Mouse (Mus musculus) midbrain, embryonic 12.5 days (tissue): ENCODE measurements at regions not wholly inside any gene's neighbourhood (a gene's known extent, or its start where the extent isn't known, plus 50 kb on each side); places are given as distances from the start of the nearest gene placed in this dataset.
"Not testable (repeated sequence)": the region's sequence is repeated elsewhere in the genome, so short reads cannot be mapped to it uniquely, and the experiment has no call there.

Experiments used
- ATAC-seq: fragments of 200-750 bp; cut with Nextera tagmentation; 2 replicates; pipeline ENCODE4 v1.8.0; 2017; ENCODE audit warnings: low read depth, moderate TSS enrichment, moderate library complexity; ENCODE audit not compliant: low FRiP score
- H3K27ac ChIP-seq: fragments of 300-500 bp; sonication (generic); replicated peaks from 2 replicates; pipeline ENCODE4 v1.5.1; 2016; ENCODE audit warnings: mild to moderate bottlenecking
- H3K27me3 ChIP-seq: fragments of 300-500 bp; sonication (generic); 2 replicates; pipeline ENCODE4 v1.6.1; 2016; ENCODE audit warnings: mild to moderate bottlenecking
- H3K36me3 ChIP-seq: fragments of 300-500 bp; sonication (generic); 2 replicates; pipeline ENCODE4 v1.6.1; 2016
- H3K4me1 ChIP-seq: fragments of 300-500 bp; sonication (generic); 2 replicates; pipeline ENCODE4 v1.6.1; 2016
- H3K4me2 ChIP-seq: fragments of 300-500 bp; sonication (generic); replicated peaks from 2 replicates; pipeline ENCODE4 v1.6.1; 2016; ENCODE audit warnings: mild to moderate bottlenecking, moderate library complexity
- H3K4me3 ChIP-seq: fragments of 300-500 bp; sonication (generic); 2 replicates; pipeline ENCODE4 v1.5.1; 2016; ENCODE audit warnings: mild to moderate bottlenecking
- H3K9ac ChIP-seq: fragments of 300-500 bp; sonication (generic); replicated peaks from 2 replicates; pipeline ENCODE4 v1.6.1; 2016; ENCODE audit warnings: mild to moderate bottlenecking, moderate library complexity
- H3K9me3 ChIP-seq: fragments of 300-500 bp; sonication (generic); 2 replicates; pipeline ENCODE4 v1.6.1; 2016; ENCODE audit warnings: mild to moderate bottlenecking
- WGBS: fragments of 180-500 bp; shearing (Covaris S2); methylation state at CpG from one replicate; pipeline ENCODE4 v1.1.7; 2016; 5-methylcytosine and 5-hydroxymethylcytosine counted together

DNA sequence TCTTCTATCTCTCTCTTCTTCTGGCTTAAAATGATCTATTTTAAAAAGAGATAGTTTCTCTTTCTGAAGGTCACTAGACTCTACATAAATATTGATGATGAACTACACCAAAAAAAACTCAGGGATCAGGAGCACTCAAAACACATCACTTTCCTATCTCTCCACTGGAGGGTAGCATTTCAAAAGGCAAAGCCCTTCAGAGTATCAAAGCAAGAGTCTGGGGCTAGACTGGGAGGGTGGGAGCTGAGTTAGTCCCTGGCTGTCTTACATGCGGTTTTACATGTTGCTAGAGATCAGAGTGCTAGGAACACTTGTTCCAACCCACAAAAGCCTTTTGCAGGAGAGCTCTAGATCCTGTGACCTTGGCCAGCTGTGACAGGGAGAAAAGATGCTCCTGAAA, 423.2 kb downstream of the Dad1 start:
- H3K4me3 ChIP-seq, result no peak overlapping the region
- no peak for ATAC-seq
- 36% methylated on average over 1 of the region's 1 CpGs for WGBS
- no peaks in the 10 kb centered on the region for H3K27me3 ChIP-seq
- H3K9me3 ChIP-seq, result no peaks in the 10 kb centered on the region
- no peak overlapping the region for H3K27ac ChIP-seq
- H3K4me2 ChIP-seq, result no peak overlapping the region
- no peaks in the 10 kb centered on the region for H3K4me1 ChIP-seq
- H3K36me3 ChIP-seq, result no peaks in the 10 kb centered on the region
- H3K9ac ChIP-seq, result no peak overlapping the region

- Histone ChIP-seq H3K4me1 (no peaks in the 10 kb centered on the region), H3K36me3 (no peaks in the 10 kb centered on the region), H3K9me3 (no peaks in the 10 kb centered on the region), H3K4me3 (no peak overlapping the region), H3K27ac (no peak overlapping the region), H3K27me3 (no peaks in the 10 kb centered on the region), H3K9ac (no peak overlapping the region), H3K4me2 (no peak overlapping the region)
- WGBS, result 88% methylated on average over 4 of the region's 4 CpGs
- ATAC-seq, result no peak
Measured at GRCm38 (mm10) chr14:53826782-53827181, 427.1 kb downstream of the Dad1 start.

GRCm38 (mm10) chr14:53806231-53806630, 447.7 kb downstream of the Dad1 start:
- Histone ChIP-seq H3K4me3 (no peak overlapping the region), H3K4me1 (no peaks in the 10 kb centered on the region), H3K9me3 (no peaks in the 10 kb centered on the region), H3K36me3 (no peaks in the 10 kb centered on the region), H3K9ac (no peak overlapping the region), H3K27ac (no peak overlapping the region), H3K27me3 (peaks cover 2% of the 10 kb centered on the region; the same call in 1 of the 2 replicates), H3K4me2 (no peak overlapping the region)
- 0 out of 2 replicates have a peak, but pooled peaks have one; percentile 30 for ATAC-seq
- 9% methylated on average over 3 of the region's 3 CpGs for WGBS

DNA sequence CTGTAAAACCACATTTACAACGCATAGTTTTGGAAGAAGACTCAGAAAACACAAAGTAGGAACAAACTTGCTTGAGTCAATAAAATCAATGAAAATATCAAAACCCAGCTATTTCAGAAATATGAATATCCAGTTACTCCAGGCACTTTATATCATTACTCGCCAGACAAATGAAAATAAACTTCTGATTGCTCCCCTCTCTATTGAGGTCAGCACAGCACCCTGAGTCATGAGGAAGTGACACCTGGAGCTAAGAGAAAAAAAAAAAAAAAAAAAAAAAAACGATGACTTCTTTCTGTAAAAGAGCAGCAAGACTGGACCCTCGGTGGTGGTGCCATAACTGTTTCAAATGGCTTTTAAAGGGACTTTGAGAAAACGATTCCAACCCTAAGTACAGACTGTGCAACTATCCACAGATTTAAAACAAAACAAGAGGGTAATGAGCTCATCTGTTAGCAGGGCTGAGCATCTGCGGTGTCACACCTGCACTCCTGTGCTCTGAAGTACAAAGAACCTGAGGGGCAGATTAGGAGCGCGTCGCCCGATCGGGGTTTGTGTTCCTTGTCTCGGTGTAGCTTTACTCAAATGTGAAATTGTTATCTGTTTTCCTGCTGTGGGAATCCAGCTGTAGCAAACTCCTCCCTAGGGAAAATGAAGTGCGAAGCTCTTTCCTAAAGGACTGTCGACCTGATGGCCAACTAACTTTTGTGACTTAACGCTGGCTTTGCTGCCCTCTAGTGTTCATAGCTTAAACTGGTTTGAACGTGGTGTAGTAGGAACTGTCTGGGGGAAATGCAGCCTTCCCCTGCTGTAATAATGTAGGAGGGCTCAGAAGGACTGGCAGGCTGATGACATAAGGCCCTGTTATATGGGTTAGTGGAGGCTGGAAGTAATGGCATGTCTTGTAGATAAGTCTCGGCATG, 449.9 kb downstream of the Dad1 start:
- H3K27ac ChIP-seq, result no peak overlapping the region
- no peak overlapping the region for H3K9ac ChIP-seq
- H3K4me3 ChIP-seq, result no peak overlapping the region
- H3K4me2 ChIP-seq, result peak overlapping the region; percentile 38
- H3K9me3 ChIP-seq, result no peaks in the 10 kb centered on the region
- H3K36me3 ChIP-seq, result no peaks in the 10 kb centered on the region
- peak; percentile 69 for ATAC-seq
- H3K4me1 ChIP-seq, result no peaks in the 10 kb centered on the region
- peaks cover 2% of the 10 kb centered on the region; the same call in 1 of the 2 replicates for H3K27me3 ChIP-seq
- 29% methylated on average over 17 of the region's 17 CpGs for WGBS

DNA sequence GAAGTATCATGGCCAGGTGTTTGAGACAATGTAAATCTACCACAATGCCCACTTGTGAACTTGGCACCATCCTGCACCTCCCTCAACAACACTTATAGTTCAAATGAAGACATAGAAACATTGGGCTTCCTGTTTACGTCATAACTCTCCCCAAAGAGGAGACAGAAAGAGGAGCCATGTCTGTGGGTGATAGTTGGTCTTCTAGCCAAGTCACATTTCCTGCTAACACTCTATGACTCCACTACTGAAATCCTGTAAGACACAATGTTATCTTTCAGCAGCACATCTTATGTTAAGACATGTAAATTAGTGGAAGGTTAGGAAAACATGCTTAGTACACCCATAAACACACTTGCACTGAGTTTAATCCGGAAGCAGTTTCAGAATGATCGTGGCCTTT, 451.4 kb downstream of the Dad1 start:
- Histone ChIP-seq H3K9ac (no peak overlapping the region), H3K4me1 (no peaks in the 10 kb centered on the region), H3K36me3 (no peaks in the 10 kb centered on the region), H3K9me3 (no peaks in the 10 kb centered on the region), H3K27me3 (peaks cover 2% of the 10 kb centered on the region; the same call in 1 of the 2 replicates), H3K4me3 (no peak overlapping the region), H3K27ac (no peak overlapping the region), H3K4me2 (no peak overlapping the region)
- no peak for ATAC-seq
- 93% methylated on average over 3 of the region's 3 CpGs for WGBS

GRCm38 (mm10) chr14:53800508-53801136, 453.3 kb downstream of the Dad1 start:
- Histone ChIP-seq H3K4me2 (no peak overlapping the region), H3K36me3 (no peaks in the 10 kb centered on the region), H3K4me3 (no peak overlapping the region), H3K9ac (no peak overlapping the region), H3K27me3 (peaks cover 2% of the 10 kb centered on the region; the same call in 1 of the 2 replicates), H3K4me1 (no peaks in the 10 kb centered on the region), H3K27ac (no peak overlapping the region), H3K9me3 (no peaks in the 10 kb centered on the region)
- ATAC-seq, result no peak
- 90% methylated on average over 11 of the region's 11 CpGs for WGBS

DNA sequence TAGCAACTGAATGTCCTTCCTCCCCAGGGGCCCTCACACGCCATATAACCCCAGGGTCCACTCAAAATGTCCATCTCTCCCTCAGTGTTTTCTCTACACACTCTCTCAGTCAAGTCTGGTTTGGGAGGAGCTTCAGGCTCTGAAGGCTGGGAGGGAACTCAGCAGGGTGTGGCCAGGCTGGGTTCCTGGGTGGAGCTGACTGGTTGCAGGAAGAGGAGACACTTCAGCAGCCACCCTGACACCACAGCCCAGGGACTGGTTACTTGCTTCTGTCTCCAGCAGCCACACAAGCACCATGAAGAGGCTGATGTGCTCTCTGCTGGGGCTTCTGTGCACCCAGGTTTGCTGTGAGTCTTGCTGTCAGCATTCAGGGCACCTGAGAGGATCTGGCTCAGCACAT, 458.7 kb downstream of the Dad1 start:
- not testable (repeated sequence) for H3K4me1 ChIP-seq, H3K36me3 ChIP-seq, H3K4me3 ChIP-seq, H3K9ac ChIP-seq, H3K27ac ChIP-seq, H3K4me2 ChIP-seq, H3K27me3 ChIP-seq, H3K9me3 ChIP-seq, ATAC-seq
- WGBS, result 64% methylated on average over 1 of the region's 1 CpGs

- Histone ChIP-seq H3K27ac (no peak overlapping the region), H3K36me3 (no peaks in the 10 kb centered on the region), H3K27me3 (no peaks in the 10 kb centered on the region), H3K9ac (no peak overlapping the region), H3K4me1 (no peaks in the 10 kb centered on the region), H3K4me2 (no peak overlapping the region), H3K4me3 (no peak overlapping the region), H3K9me3 (no peaks in the 10 kb centered on the region)
- 89% methylated on average over 5 of the region's 5 CpGs for WGBS
- no peak for ATAC-seq
Measured at GRCm38 (mm10) chr14:53794527-53794926, 459.4 kb downstream of the Dad1 start.

DNA sequence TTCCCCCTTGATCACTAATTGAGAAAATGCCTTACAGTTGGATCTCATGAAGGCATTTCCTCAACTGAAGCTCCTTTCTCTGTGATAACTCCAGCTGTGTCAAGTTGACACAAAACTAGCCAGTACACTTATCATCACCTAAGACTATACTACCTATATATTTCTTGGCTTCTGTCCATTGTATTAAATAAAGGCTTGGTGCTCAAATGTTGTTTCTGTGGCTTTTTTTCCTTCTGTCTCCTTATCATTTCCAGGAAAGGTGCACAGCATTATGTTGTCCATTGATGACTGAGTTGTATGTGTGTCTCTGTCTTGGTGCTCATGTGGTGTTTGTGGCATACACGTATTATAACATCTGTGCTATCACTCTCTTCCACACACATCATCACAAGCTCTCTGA, 461.5 kb downstream of the Dad1 start:
- H3K27ac ChIP-seq, H3K9ac ChIP-seq, H3K27me3 ChIP-seq, H3K4me2 ChIP-seq, H3K4me3 ChIP-seq, H3K9me3 ChIP-seq, H3K36me3 ChIP-seq, H3K4me1 ChIP-seq, ATAC-seq: not testable (repeated sequence)
- 97% methylated on average over 1 of the region's 1 CpGs for WGBS

GRCm38 (mm10) chr14:53785547-53785946, 468.4 kb downstream of the Dad1 start:
- 78% methylated on average over 2 of the region's 2 CpGs for WGBS
- not testable (repeated sequence) for H3K4me2 ChIP-seq, H3K4me1 ChIP-seq, H3K36me3 ChIP-seq, ATAC-seq, H3K27ac ChIP-seq, H3K9ac ChIP-seq, H3K4me3 ChIP-seq, H3K27me3 ChIP-seq, H3K9me3 ChIP-seq

DNA sequence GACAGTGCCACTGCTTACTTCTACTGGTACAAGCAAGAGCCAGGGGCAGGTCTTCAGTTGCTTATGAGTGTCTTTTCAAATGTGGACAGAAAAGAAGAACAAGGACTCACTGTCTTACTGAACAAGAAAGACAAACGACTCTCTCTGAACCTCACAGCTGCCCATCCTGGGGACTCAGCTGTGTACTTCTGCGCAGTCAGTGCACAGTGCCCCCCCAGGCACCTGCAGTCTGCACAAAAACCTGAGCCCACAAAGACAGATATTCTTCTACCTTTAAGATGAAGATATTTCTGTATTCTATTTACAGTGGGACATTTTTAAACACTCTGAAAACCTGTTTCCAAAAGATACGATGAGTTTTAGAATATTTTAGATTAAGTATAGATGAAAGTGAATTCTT, 476.5 kb downstream of the Dad1 start:
- 73% methylated on average over 3 of the region's 3 CpGs for WGBS
- no peak for ATAC-seq
- H3K27me3 ChIP-seq, result no peaks in the 10 kb centered on the region
- H3K4me3 ChIP-seq, result no peak overlapping the region
- no peak overlapping the region for H3K27ac ChIP-seq
- H3K9ac ChIP-seq, result no peak overlapping the region
- no peaks in the 10 kb centered on the region for H3K4me1 ChIP-seq
- H3K9me3 ChIP-seq, result no peaks in the 10 kb centered on the region
- H3K36me3 ChIP-seq, result no peaks in the 10 kb centered on the region
- no peak overlapping the region for H3K4me2 ChIP-seq

GRCm38 (mm10) chr14:53776717-53777116, 477.2 kb downstream of the Dad1 start:
- not testable (repeated sequence) for H3K27ac ChIP-seq, H3K27me3 ChIP-seq, H3K9me3 ChIP-seq, ATAC-seq, H3K4me3 ChIP-seq, H3K9ac ChIP-seq, H3K4me2 ChIP-seq, H3K4me1 ChIP-seq, H3K36me3 ChIP-seq
- 59% methylated on average over 1 of the region's 1 CpGs for WGBS
